Mouse (Mus musculus) A20 (cell line): ENCODE measurements at regions not wholly inside any gene's neighbourhood (a gene's known extent, or its start where the extent isn't known, plus 50 kb on each side); places are given as distances from the start of the nearest gene placed in this dataset.
A peak's percentile ranks its signal among the peaks of the same experiment; 100 is the strongest.

Experiments used
- DNase-seq: peaks from one replicate; pipeline ENCODE4 v3.0.0-alpha.2; 2011; ENCODE audit warnings: low read depth, low spot score

GRCm38 (mm10) chr2:50835511-50836320 lies 313.2 kb downstream of the Rnd3 start:
- DNase-seq = no peak

GRCm38 (mm10) chr2:50833791-50834190 lies 315.1 kb downstream of the Rnd3 start:
- no peak for DNase-seq

GRCm38 (mm10) chr2:50832471-50832870 lies 316.4 kb downstream of the Rnd3 start:
- no peak for DNase-seq

- DNase-seq = peak; percentile 45
Observed at GRCm38 (mm10) chr2:50830056-50830720, 318.7 kb downstream of the Rnd3 start.

GRCm38 (mm10) chr2:50827097-50827496 lies 321.8 kb downstream of the Rnd3 start:
- no peak for DNase-seq

GRCm38 (mm10) chr2:50826537-50826936 lies 322.4 kb downstream of the Rnd3 start:
- no peak for DNase-seq

GRCm38 (mm10) chr2:50825626-50826025 lies 323.3 kb downstream of the Rnd3 start:
- DNase-seq = no peak

GRCm38 (mm10) chr2:50824782-50825181 lies 324.1 kb downstream of the Rnd3 start:
- DNase-seq = no peak

GRCm38 (mm10) chr2:50822738-50823137 lies 326.2 kb downstream of the Rnd3 start:
- DNase-seq = no peak

- no peak for DNase-seq
Observed at GRCm38 (mm10) chr2:50819305-50819665, 329.6 kb downstream of the Rnd3 start.

- no peak for DNase-seq
Observed at GRCm38 (mm10) chr2:50818557-50819304, 330.2 kb downstream of the Rnd3 start.

- peak; percentile 54 for DNase-seq
Observed at GRCm38 (mm10) chr2:50816364-50816763, 332.5 kb downstream of the Rnd3 start.

GRCm38 (mm10) chr2:50815541-50815940 lies 333.4 kb downstream of the Rnd3 start:
- peak; percentile 8 for DNase-seq

GRCm38 (mm10) chr2:50813568-50814461 lies 335.1 kb downstream of the Rnd3 start:
- peak; percentile 79 for DNase-seq

GRCm38 (mm10) chr2:50812296-50812695 lies 336.6 kb downstream of the Rnd3 start:
- no peak for DNase-seq

GRCm38 (mm10) chr2:50810336-50811066 lies 338.4 kb downstream of the Rnd3 start:
- no peak for DNase-seq

- no peak for DNase-seq
Observed at GRCm38 (mm10) chr2:50809823-50810222, 339.1 kb downstream of the Rnd3 start.

GRCm38 (mm10) chr2:50807162-50807960 lies 341.6 kb downstream of the Rnd3 start:
- no peak for DNase-seq

GRCm38 (mm10) chr2:50805645-50806044 lies 343.3 kb downstream of the Rnd3 start:
- no peak for DNase-seq

- DNase-seq = no peak
Observed at GRCm38 (mm10) chr2:50796087-50796486, 352.8 kb downstream of the Rnd3 start.
